Mouse (Mus musculus) ES-E14 (cell line): ENCODE data around the gene Efna5. TPM values are rescaled to one million over a fixed set of nuclear protein-coding genes. Genes with fewer than 3 reads are reported as not detected.

Experiments used
- DNase-seq: peaks from one replicate; pipeline ENCODE4 v3.0.0-alpha.2; 2013; ENCODE audit warnings: low read depth, low spot score
- H3K27ac ChIP-seq: 2 replicates; pipeline ENCODE4 v1.5.1; 2012; ENCODE audit warnings: low read depth, mild to moderate bottlenecking, low read length, moderate library complexity, mixed read lengths; ENCODE audit not compliant: poor library complexity, insufficient read depth, severe bottlenecking
- H3K36me3 ChIP-seq: 2 replicates; pipeline ENCODE4 v1.6.1; 2012; ENCODE audit warnings: mild to moderate bottlenecking, low read length, moderate library complexity, mixed read lengths; ENCODE audit not compliant: control insufficient read depth, poor library complexity, insufficient read depth, severe bottlenecking
- H3K4me1 ChIP-seq, 2 experiments: fragments of 150-350 bp in 1 of 2; sonication (generic) in 1 of 2; 2 replicates each; pipeline ENCODE4 v1.6.1; 2012; ENCODE audit warnings: low read length in 2 of 2, mild to moderate bottlenecking in 1 of 2, mixed read lengths in 1 of 2; ENCODE audit not compliant: control insufficient read depth in 2 of 2, insufficient read depth in 2 of 2, poor library complexity in 1 of 2
- H3K4me3 ChIP-seq, 2 experiments: fragments of 150-350 bp in 1 of 2; sonication (generic) in 1 of 2; 2 replicates each; pipeline ENCODE4 v1.5.1; 2012; ENCODE audit warnings: low read length in 2 of 2, low read depth in 1 of 2, mild to moderate bottlenecking in 1 of 2, mixed read lengths in 1 of 2; ENCODE audit not compliant: insufficient read depth in 1 of 2, poor library complexity in 1 of 2, severe bottlenecking in 1 of 2
- H3K9ac ChIP-seq: 2 replicates; pipeline ENCODE4 v1.6.1; 2012; ENCODE audit warnings: low read depth, mild to moderate bottlenecking, low read length, mixed read lengths; ENCODE audit not compliant: poor library complexity, insufficient read depth, severe bottlenecking
- H3K9me3 ChIP-seq: fragments of 150-350 bp; sonication (generic); 2 replicates; pipeline ENCODE4 v1.6.1; 2012; ENCODE audit warnings: low read depth, mild to moderate bottlenecking, low read length; ENCODE audit not compliant: control insufficient read depth, insufficient read depth
- CHD2 ChIP-seq: IDR thresholded peaks from 2 replicates; pipeline ENCODE4 v1.6.1; 2014; ENCODE audit warnings: mild to moderate bottlenecking, low read depth, low read length, inconsistent platforms
- HCFC1 ChIP-seq: IDR thresholded peaks from 2 replicates; pipeline ENCODE4 v1.6.1; 2012; ENCODE audit warnings: low read length, inconsistent platforms, borderline replicate concordance; ENCODE audit not compliant: insufficient read depth
- MAFK ChIP-seq: IDR thresholded peaks from 2 replicates; pipeline ENCODE4 v1.6.1; 2014; ENCODE audit warnings: mild to moderate bottlenecking, low read depth, low read length, inconsistent platforms; ENCODE audit not compliant: insufficient read depth
- ZC3H11A ChIP-seq: IDR thresholded peaks from 2 replicates; pipeline ENCODE4 v1.6.1; 2012; ENCODE audit warnings: low read depth, mild to moderate bottlenecking, inconsistent platforms, low read length, borderline replicate concordance
- ZNF384 ChIP-seq: IDR thresholded peaks from 2 replicates; pipeline ENCODE4 v1.6.1; 2012; ENCODE audit warnings: low read depth, low read length, inconsistent platforms
- in situ Hi-C, 2 experiments: fragments of 600-800 bp; cut with MboI; formaldehyde crosslinking; loops; one replicate each; pipeline ENCODE4 v1.15.1; 2025; ENCODE audit warnings: low sequenced_read_pairs in 2 of 2, inconsistent platforms in 1 of 2; ENCODE audit not compliant: unreplicated experiment in 2 of 2
- total RNA-seq: library from RNA; depleted of rRNA; stranded (reverse); fragments of 300-350 nt; gene quantifications from 2 replicates; pipeline ENCODE4 v1.2.3, GENCODE M21; 2012

Gene Efna5
- total RNA-seq, 1 experiment, result 3.8 TPM

GRCm38 (mm10) chr17:62675811-62676255, 205.3 kb downstream of the Efna5 start:
- Histone ChIP-seq H3K9ac (no peak overlapping the region), H3K36me3 (no peaks in the 10 kb centered on the region), H3K9me3 (no peaks in the 10 kb centered on the region), H3K27ac (no peak overlapping the region), H3K4me3 (no peak overlapping the region), H3K4me1 (no peaks in the 10 kb centered on the region)
- TF ChIP-seq HCFC1, result no peak
- TF ChIP-seq MAFK, result no peak
- no peak for TF ChIP-seq CHD2
- no peak for TF ChIP-seq ZNF384
- no peak for TF ChIP-seq ZC3H11A
- no peak for DNase-seq
- in situ Hi-C loops, result no loop called here

GRCm38 (mm10) chr17:62672068-62672467, 209.0 kb downstream of the Efna5 start:
- H3K9me3 ChIP-seq, result no peaks in the 10 kb centered on the region
- no peak for TF ChIP-seq ZNF384
- no peak for TF ChIP-seq MAFK
- no peak for TF ChIP-seq CHD2
- TF ChIP-seq ZC3H11A, result no peak
- no peak for TF ChIP-seq HCFC1
- in situ Hi-C loops, result no loop called here
- no peaks in the 10 kb centered on the region for H3K4me1 ChIP-seq
- no peak overlapping the region for H3K27ac ChIP-seq
- H3K36me3 ChIP-seq, result no peaks in the 10 kb centered on the region
- DNase-seq, result no peak
- no peak overlapping the region for H3K9ac ChIP-seq
- no peak overlapping the region for H3K4me3 ChIP-seq

DNA sequence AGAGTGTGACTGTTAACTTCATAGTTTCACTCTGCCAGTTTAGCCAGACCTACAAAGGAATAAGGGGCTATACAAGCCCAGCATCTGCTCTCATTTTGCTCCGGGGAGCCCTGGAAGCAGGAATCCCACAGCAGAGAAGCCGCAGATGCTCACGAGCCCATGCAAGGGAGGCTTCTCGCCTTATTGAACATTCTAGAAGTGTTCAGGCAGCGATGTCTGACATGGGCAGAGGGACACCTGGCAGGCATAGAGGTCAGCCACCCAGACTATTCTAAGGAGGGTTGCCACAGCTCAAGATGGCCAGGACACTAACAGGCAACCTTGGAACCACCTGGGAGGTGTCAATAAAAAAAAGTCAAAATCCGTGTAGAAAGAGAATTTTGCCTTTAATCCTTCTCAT, 214.4 kb downstream of the Efna5 start:
- no peaks in the 10 kb centered on the region for H3K9me3 ChIP-seq
- in situ Hi-C loops, result no loop called here
- no peak overlapping the region for H3K9ac ChIP-seq
- no peaks in the 10 kb centered on the region for H3K36me3 ChIP-seq
- H3K4me3 ChIP-seq, result no peak overlapping the region
- no peak overlapping the region for H3K27ac ChIP-seq
- TF ChIP-seq HCFC1, result no peak
- TF ChIP-seq ZC3H11A, result no peak
- no peak for TF ChIP-seq MAFK
- TF ChIP-seq ZNF384, result no peak
- no peak for TF ChIP-seq CHD2
- no peaks in the 10 kb centered on the region for H3K4me1 ChIP-seq
- DNase-seq, result no peak

DNA sequence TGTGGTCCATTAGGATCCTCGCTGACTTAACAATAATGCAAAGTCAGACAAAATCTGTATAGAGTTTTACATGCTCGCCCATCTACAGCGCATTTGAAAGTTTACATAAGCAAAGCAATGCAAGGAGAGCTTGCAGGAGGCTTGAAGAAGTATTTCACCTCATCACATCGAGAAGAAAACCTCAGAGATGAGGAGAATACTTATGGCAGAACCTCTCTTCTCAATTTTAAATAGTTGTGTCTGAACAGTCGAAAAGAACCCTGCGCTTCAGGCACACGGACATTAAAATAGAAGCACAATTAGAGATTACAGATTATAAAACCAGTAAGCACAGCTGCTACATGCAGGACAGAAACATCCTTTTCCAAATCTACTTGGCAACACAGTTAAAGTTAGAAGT, 215.3 kb downstream of the Efna5 start:
- no peak for DNase-seq
- TF ChIP-seq ZC3H11A (no peak), HCFC1 (no peak), MAFK (no peak), ZNF384 (no peak), CHD2 (no peak)
- Histone ChIP-seq H3K9ac (no peak overlapping the region), H3K27ac (no peak overlapping the region), H3K4me1 (no peaks in the 10 kb centered on the region), H3K9me3 (no peaks in the 10 kb centered on the region), H3K4me3 (no peak overlapping the region), H3K36me3 (no peaks in the 10 kb centered on the region)
- in situ Hi-C loops, result no loop called here

- in situ Hi-C loops, result no loop called here
- no peak overlapping the region for H3K27ac ChIP-seq
- H3K9me3 ChIP-seq, result no peaks in the 10 kb centered on the region
- no peak overlapping the region for H3K4me3 ChIP-seq
- DNase-seq, result no peak
- H3K9ac ChIP-seq, result no peak overlapping the region
- no peaks in the 10 kb centered on the region for H3K36me3 ChIP-seq
- no peaks in the 10 kb centered on the region for H3K4me1 ChIP-seq
- TF ChIP-seq ZNF384 (no peak), HCFC1 (no peak), ZC3H11A (no peak), MAFK (no peak), CHD2 (no peak)
Measured at GRCm38 (mm10) chr17:62664709-62665108, 216.4 kb downstream of the Efna5 start.
